Mouse (Mus musculus) CH12F3 (cell line): ENCODE measurements around the gene Slc25a48.

Experiments
- in situ Hi-C: fragments of 300-500 bp; cut with MboI; formaldehyde crosslinking; loops from 2 replicates; pipeline ENCODE4 v1.14.3; 2020; ENCODE audit warnings: low sequenced_read_pairs

The Slc25a48 gene

DNA sequence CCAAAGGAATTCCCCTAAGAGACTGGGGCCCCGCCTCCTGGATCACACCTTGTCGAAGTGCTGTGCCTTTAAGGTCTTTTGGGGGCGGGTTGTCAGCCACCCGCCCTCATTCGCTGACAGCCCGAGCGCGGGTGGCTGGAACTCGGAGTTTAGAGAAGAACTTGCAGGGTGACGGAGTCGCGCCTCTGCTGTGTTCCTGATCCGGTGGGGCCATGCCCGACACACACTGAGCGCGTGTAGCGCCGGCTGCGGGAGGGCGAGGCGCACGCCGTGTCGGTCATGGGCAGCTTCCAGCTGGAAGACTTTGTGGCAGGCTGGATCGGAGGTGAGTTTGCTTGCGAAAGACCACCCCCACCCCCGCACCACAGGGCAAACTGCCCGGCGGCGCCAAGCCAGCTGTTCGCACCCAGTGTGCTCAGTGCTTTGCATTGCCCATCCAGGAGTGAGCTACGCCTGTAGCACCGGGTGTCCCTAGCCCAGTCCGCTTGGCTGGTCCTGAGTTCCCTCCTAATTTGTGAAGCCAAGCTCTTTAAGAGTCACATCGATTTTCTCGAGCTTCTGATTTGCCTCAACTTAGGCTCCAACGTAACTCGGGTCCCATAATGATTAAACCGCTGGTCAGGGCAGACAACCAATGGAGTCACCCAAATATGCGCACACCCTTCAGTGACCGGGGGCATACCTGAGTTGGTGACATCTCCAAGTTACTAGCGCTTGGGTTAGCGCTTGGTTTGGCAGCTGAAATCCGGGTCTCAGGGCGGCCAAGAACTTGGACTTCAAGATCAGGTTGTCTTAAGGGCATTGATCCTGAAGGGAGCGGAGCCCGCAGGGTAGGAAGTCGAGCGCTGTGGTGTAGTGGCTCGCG lies at the start of gene Slc25a48:
TSS of gene Slc25a48 (plus strand) at position 145 of the 865 bp plus-strand sequence.
- in situ Hi-C loops: no loop called here

DNA sequence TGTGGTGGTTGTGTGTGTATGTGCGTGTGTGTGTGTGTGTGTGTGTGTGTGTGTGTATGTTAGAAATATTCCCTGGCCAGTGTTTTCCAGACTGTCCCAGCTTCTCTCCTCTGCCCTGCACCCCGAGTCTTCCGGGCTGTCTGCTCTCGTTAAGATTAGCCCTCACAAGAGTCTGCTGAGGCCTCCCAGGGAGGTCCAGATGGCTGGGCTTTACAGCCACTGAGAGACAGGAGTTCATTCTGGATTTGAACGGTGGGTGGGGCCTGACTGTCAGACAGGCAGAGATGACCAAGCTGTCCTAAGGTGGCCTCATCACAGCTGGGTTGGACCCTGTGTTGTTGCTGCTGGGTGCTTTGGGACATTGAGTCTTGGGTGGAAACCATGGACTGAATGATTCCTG lies 40.6 kb upstream of the Slc25a48 start:
- in situ Hi-C loops: no loop called here

DNA sequence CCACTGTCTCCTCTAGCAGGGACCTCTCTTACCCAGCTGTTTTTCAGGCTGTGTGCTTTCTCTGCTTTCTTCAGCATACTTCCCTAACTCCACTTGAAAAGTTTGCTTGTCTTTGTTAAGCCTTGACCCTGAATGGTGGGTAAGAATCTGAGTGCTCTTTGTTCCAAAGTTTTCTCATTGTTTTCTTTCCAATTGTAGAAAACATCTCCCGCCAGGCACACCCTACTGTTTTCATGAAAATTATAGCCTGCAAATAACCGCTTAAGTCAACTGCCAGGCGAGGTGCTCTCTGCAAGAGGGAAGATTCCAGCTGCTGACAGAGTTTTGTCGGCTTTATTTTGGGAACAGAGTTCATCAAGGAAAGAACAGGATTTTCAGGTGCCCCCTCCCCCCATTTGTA lies 37.0 kb upstream of the Slc25a48 start:
- in situ Hi-C loops: no loop called here

GRCm38 (mm10) chr13:56403381-56404086 lies 34.6 kb upstream of the Slc25a48 start:
- in situ Hi-C loops: no loop called here

DNA sequence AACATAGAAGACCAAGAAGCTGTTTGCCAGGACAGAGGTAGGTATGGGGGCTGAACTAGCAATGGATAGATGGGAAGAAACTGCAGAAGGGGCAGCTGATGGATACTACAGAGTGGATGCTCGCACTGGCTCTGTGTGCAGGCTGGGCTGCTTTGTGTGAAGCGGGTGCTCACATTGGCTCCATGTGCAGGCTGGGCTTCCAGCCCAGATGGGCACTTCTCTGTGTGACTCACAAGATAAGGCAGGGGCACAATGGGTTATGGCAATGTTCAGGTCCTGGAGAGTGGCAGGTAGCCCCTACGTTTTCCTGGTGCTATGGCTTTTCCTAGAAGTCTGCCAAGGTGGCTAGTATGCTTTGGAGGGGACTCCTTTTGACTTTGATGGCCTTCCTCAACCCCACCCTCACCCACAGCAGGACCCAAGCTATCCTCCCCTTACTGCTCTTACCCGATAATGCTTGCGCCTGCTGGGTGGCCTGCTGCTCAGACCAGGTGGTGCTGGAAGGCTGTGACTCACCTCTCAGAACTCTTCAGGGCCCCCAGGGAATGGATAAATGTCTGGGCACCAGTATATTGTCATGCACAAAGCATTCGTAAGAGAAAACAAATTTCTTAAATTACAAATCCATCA lies 33.5 kb upstream of the Slc25a48 start:
- in situ Hi-C loops: no loop called here

GRCm38 (mm10) chr13:56412286-56412873 lies 25.8 kb upstream of the Slc25a48 start:
- in situ Hi-C loops: loop anchor here (10.0 kb wide), 1 partner anchor 218 kb away; no protein-coding TSS in a partner anchor

- in situ Hi-C loops: loop anchor here (10.0 kb wide), 1 partner anchor 224 kb away; no protein-coding TSS in a partner anchor
Measured at GRCm38 (mm10) chr13:56418685-56419483, 19.3 kb upstream of the Slc25a48 start.

GRCm38 (mm10) chr13:56419538-56419937 lies 18.6 kb upstream of the Slc25a48 start:
- in situ Hi-C loops: loop anchor here (10.0 kb wide), 1 partner anchor 225 kb away; no protein-coding TSS in a partner anchor

- in situ Hi-C loops: no loop called here
Measured at GRCm38 (mm10) chr13:56422072-56422723, 16.0 kb upstream of the Slc25a48 start.

GRCm38 (mm10) chr13:56425931-56426330 lies 12.2 kb upstream of the Slc25a48 start:
- in situ Hi-C loops: no loop called here

GRCm38 (mm10) chr13:56426365-56426764 lies 11.8 kb upstream of the Slc25a48 start, which contains the start of gene Gm3045:
TSS of gene Gm3045 (plus strand) at chr13:56426594.
- in situ Hi-C loops: no loop called here

DNA sequence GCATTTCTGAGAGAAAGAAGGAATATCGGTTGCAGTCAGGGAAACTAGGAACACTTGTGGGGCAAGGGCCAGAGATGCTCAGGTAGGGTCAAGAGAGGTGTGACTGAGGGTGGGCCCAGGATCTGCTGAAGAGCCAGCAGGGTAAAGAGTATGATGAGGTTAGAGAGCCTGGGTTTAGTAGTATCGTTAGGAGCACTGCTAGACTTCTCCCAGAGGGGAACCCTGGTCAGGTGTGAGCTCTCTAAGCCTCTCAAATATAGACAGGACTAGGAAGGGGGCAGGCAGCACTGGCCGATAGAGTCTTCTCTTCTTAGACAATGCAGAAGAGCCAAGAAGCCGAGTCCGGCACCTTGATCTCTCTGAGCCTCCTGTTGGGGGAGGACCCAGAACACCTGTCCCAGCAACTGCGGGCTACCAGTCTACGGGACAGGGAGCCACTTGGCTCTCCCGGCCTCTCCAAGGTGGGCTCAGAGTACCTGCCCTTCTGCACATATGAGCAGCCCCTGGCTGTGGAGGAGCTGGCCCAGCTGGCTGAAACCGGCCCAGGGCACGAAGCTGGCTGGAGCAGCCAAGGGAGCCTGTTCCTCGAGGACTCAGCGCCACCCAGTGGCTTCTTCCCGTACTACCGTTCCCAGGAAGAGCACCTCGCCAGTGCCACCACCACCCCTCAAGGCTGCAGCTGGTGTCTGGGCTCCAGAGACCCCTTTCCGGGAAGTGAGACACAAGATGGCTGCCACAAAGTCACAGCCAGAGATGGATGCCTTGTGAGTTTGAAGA lies 9.2 kb upstream of the Slc25a48 start:
- in situ Hi-C loops: no loop called here

GRCm38 (mm10) chr13:56432496-56432895 lies 5.7 kb upstream of the Slc25a48 start:
- in situ Hi-C loops: loop anchor here (5.0 kb wide), 1 partner anchor 160 kb away; no protein-coding TSS in a partner anchor

DNA sequence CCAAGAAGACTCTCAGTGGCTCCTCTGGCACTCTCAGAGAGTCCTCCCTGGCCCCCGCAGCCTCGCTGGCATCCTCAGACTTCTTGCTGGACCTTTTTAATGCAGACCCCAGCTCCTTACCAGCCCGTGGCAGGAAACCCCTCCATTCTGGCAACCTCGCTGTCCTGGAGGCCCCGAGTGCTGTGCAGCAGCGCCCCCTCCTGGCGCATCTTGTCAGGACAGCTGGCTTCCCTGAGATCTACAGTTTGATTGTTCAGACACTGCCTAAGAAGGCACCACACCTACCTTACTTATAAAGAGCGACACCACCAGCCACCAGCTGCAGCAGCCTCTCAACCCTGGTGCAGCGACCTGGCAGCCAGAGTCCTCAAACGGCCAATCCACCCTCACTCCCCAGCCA lies 4.7 kb upstream of the Slc25a48 start:
- in situ Hi-C loops: loop anchor here (5.0 kb wide), 1 partner anchor 161 kb away; no protein-coding TSS in a partner anchor

DNA sequence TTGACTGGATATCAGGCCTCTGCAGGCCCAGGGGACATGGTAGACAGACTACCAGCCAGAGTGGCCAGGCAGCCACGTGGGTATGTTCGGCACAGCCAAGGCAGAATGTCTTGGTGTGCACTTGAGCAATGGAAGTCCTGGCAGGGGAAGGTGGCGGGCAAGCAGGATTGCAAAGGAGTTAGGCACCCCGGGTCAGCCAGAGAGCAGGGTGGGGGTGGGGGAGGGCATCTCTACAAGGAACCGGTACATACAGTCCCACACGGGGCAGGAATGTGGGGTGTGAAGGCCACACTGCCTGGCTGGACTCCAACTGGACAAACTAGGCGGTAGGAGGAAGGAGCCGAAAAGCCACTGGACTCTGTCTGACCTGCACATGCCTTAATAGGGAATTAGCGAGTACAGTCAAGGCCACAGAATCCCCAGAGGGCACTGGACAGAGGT lies 3.8 kb upstream of the Slc25a48 start:
- in situ Hi-C loops: loop anchor here (5.0 kb wide), 1 partner anchor 162 kb away; no protein-coding TSS in a partner anchor

GRCm38 (mm10) chr13:56435615-56436287 lies 2.4 kb upstream of the Slc25a48 start:
- in situ Hi-C loops: no loop called here

DNA sequence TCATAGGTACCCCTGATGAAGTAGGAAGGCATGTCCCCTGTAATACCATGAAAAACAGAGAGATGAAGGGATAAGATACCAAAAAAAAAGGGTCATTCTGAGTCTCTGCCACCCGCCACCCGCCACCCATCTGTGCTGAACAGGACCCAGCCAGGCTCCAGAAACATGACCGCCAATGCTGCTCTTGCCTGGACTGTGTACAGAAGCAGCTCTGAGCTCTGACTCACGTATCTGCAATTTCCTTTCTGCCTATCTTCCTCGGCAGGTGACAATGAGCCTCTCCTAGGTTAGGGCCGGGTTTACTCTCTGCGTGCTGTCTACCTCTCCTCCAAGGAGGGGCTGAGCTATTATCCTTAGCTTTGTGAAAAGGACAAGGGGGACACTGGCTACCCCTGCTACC lies 5.3 kb downstream of the Slc25a48 start:
- in situ Hi-C loops: no loop called here

- in situ Hi-C loops: no loop called here
Measured at GRCm38 (mm10) chr13:56444112-56444511, 6.0 kb downstream of the Slc25a48 start.
